Mouse (Mus musculus) urinary bladder, adult 2 months (tissue): ENCODE data around the gene Capn8. TPM values are rescaled to one million over a fixed set of nuclear protein-coding genes. Genes with fewer than 3 reads are reported as not detected.

Source experiments
- DNase-seq: peaks from one replicate; pipeline ENCODE4 v3.0.0; 2022; ENCODE audit warnings: low spot score
- polyA plus RNA-seq: library from polyadenylated mRNA; depleted of rRNA; stranded (reverse); fragments of >200 nt; gene quantifications from 2 replicates; pipeline ENCODE4 v1.2.3, GENCODE M21; 2012

The Capn8 gene
- polyA plus RNA-seq, 1 experiment: 0.07 TPM

- DNase-seq: no peak
Measured at GRCm38 (mm10) chr1:182550761-182551160, 14.0 kb upstream of the Capn8 start.

GRCm38 (mm10) chr1:182553649-182554375, 11.0 kb upstream of the Capn8 start:
- DNase-seq: no peak

GRCm38 (mm10) chr1:182558271-182558670, 6.5 kb upstream of the Capn8 start:
- DNase-seq: no peak

- no peak for DNase-seq
Measured at GRCm38 (mm10) chr1:182559530-182559929, 5.3 kb upstream of the Capn8 start.

- DNase-seq: no peak
Measured at GRCm38 (mm10) chr1:182560390-182561098, 4.3 kb upstream of the Capn8 start.

- no peak for DNase-seq
Measured at GRCm38 (mm10) chr1:182561945-182562514, 2.8 kb upstream of the Capn8 start.

GRCm38 (mm10) chr1:182562576-182563370, 2.0 kb upstream of the Capn8 start:
- no peak for DNase-seq

- DNase-seq: no peak
Measured at GRCm38 (mm10) chr1:182565351-182565835, 586 bp downstream of the Capn8 start.

- no peak for DNase-seq
Measured at GRCm38 (mm10) chr1:182571148-182571547, 6.3 kb downstream of the Capn8 start.

- no peak for DNase-seq
Measured at GRCm38 (mm10) chr1:182571973-182572372, 7.2 kb downstream of the Capn8 start.

GRCm38 (mm10) chr1:182573856-182574665, 9.3 kb downstream of the Capn8 start:
- no peak for DNase-seq

GRCm38 (mm10) chr1:182574666-182575049, 9.9 kb downstream of the Capn8 start:
- DNase-seq: no peak

GRCm38 (mm10) chr1:182584169-182584568, 19.4 kb downstream of the Capn8 start:
- no peak for DNase-seq

- no peak for DNase-seq
Measured at GRCm38 (mm10) chr1:182585162-182585840, 20.5 kb downstream of the Capn8 start.

- DNase-seq: no peak
Measured at GRCm38 (mm10) chr1:182587706-182588105, 22.9 kb downstream of the Capn8 start.

- DNase-seq: no peak
Measured at GRCm38 (mm10) chr1:182591491-182591890, 26.7 kb downstream of the Capn8 start.

GRCm38 (mm10) chr1:182592436-182592835, 27.6 kb downstream of the Capn8 start:
- DNase-seq: no peak

GRCm38 (mm10) chr1:182605330-182606150, 40.7 kb downstream of the Capn8 start:
- no peak for DNase-seq

- DNase-seq: no peak
Measured at GRCm38 (mm10) chr1:182609701-182610335, 45.0 kb downstream of the Capn8 start.
